Mouse (Mus musculus): ENCODE data around the gene Mxi1. TPM values are rescaled to one million over a fixed set of nuclear protein-coding genes. Genes with fewer than 3 reads are reported as not detected.

The Mxi1 gene
- polyA plus RNA-seq, 1 experiment from 2014 or later, result 58.9 TPM

DNA sequence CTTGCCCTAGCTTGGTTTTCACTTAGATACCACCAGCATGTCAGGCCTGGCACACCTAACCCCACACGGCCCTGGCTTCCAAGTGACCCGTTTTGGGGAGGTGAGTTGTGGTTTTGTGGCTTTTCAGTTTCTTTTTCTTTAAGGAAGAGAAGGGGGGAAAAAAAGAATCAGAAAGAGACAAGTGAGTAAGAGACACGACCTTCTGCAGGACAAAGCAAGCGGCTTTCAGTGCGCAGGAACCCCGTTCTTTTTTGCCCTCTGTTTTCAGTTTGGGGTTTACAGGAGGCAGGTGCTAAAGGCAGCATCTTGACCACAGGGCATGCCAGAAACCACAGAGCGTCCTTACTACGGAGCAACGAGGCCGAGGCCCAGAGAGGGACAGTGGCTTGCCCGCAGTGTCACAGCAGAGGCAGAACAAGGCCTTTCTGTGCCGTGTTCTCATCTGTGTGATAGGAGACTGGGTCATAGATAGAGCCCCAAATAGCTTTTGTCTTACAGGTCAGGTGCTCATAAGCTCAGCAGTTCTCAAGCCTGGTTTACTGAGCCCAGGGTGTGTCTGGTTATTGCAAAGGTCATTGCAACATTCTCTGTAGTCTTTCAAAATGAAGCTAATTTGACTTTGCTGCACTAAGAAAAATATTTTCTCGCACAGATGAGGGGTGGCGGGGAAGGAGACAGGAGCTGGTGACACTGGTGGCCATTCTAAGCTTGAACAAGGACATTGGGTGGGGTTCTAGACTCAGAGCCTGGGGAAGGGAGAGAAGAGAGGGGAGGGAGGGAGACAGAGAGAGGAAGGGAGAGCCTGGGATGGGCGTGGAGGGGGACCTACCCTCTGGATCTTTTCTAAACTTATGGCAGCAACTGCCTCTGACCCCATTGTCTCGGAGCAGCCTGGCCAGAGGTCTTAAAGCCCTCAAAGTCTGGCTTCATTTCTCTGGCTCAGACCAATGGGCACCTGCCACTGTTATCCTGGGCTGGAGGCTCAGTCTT is 8.1 kb downstream of the Mxi1 start:
- Histone ChIP-seq H3K4me3 (ENCODE audit: low read depth, low read length) (peak overlapping the region; percentile 3; the same call in 1 of the 2 replicates), H3K4me1 (replicated peaks; ENCODE audit: control insufficient read depth, insufficient read depth, low read length) (peaks cover 29% of the 10 kb centered on the region), H3K27me3 (replicated peaks; ENCODE audit: control insufficient read depth, insufficient read depth, low read length) (no peaks in the 10 kb centered on the region), H3K9ac (ENCODE audit: low read depth, low read length) (0 out of 2 replicates have a peak overlapping the region, but pooled peaks have one; percentile 22), H3K36me3 (ENCODE audit: control insufficient read depth, insufficient read depth) (no peaks in the 10 kb centered on the region), H3K27ac (ENCODE audit: low read depth, low read length) (peak overlapping the region; percentile 91), H3K9me3 (ENCODE audit: control insufficient read depth) (no peaks in the 10 kb centered on the region), H3K4me2 (replicated peaks; ENCODE audit: low read depth) (peak overlapping the region; percentile 44)
- ATAC-seq, result peak; percentile 34
- no peak for TF ChIP-seq CTCF (IDR thresholded peaks at IDR 0.05; ENCODE audit: low read depth)
- WGBS, result 41% methylated on average over 16 of the region's 16 CpGs

DNA sequence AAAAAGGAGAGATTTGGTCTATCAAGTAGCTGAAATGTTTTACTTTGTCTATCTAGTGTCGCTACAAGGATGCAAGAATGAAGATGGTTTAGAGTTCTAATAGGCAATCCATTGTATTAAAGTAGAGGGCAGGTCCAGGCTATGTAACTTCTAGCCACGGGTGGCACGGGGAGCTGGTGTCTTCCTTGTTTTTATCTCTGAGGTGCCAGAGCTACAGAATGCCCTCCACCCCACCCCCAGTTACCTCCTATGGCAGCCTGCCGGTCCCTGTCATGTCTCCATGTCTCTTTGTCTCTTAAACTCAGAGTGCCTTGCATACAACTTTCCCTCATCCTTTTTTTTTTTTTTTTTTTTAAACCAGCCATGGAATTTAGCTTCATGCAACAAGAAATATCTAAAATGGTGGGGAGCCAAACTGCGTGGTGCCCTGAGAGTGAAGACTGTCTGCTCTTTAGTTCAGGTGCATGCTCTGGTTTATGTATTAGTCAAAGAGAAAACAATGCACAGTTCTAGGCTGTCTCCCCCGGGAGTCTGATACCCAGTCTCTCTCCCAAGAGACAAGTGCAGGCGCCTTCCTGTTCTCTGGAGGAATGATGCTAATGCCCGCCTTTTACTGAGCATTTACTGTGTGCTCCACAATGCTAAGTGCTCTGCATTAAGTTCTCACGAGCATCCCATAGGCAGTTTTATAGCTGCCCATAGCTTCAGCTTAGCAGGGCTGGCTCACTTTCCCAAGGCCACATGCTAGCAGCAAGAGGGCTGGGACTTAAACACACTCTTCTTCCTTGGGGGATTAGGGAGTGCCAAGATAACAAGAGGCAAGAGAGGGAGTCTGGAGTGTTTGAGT is 10.2 kb downstream of the Mxi1 start:
- H3K4me3 ChIP-seq (ENCODE audit: low read depth, low read length), result no peak overlapping the region
- no peak overlapping the region for H3K9ac ChIP-seq (ENCODE audit: low read depth, low read length)
- peak overlapping the region; percentile 64; the same call in 1 of the 2 replicates for H3K27ac ChIP-seq (ENCODE audit: low read depth, low read length)
- no peaks in the 10 kb centered on the region for H3K9me3 ChIP-seq (ENCODE audit: control insufficient read depth)
- no peak for ATAC-seq
- H3K36me3 ChIP-seq (ENCODE audit: control insufficient read depth, insufficient read depth), result no peaks in the 10 kb centered on the region
- H3K4me2 ChIP-seq (replicated peaks; ENCODE audit: low read depth), result no peak overlapping the region; the same call in 1 of the 2 replicates
- no peaks in the 10 kb centered on the region for H3K27me3 ChIP-seq (replicated peaks; ENCODE audit: control insufficient read depth, insufficient read depth, low read length)
- TF ChIP-seq CTCF (IDR thresholded peaks at IDR 0.05; ENCODE audit: low read depth), result no peak
- peaks cover 23% of the 10 kb centered on the region for H3K4me1 ChIP-seq (replicated peaks; ENCODE audit: control insufficient read depth, insufficient read depth, low read length)
- WGBS, result 57% methylated on average over 9 of the region's 9 CpGs

DNA sequence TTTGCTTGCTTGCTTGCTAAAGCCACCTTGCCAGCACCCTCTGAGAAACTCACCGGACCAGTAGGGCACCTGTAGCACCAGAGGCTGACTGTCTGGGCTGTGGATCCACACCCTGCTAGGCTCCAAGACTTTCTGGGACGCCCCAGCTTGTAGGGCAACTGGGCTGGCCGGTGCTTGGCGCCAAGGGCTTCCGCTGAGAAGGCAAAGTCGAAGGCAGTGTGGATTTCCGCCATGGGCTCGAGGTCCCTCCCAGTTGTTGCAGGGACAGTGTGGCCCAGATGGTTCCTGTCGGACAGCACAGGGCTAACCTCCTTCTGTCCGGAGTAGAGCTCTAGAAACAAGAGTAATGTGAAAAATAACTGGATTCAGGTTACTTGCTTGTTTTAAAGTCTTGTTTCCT is 11.0 kb downstream of the Mxi1 start:
- no peak for TF ChIP-seq CTCF (IDR thresholded peaks at IDR 0.05; ENCODE audit: low read depth)
- Histone ChIP-seq H3K4me1 (replicated peaks; ENCODE audit: control insufficient read depth, insufficient read depth, low read length) (peaks cover 23% of the 10 kb centered on the region), H3K27me3 (replicated peaks; ENCODE audit: control insufficient read depth, insufficient read depth, low read length) (no peaks in the 10 kb centered on the region), H3K36me3 (ENCODE audit: control insufficient read depth, insufficient read depth) (no peaks in the 10 kb centered on the region; the same call in 1 of the 2 replicates), H3K4me2 (replicated peaks; ENCODE audit: low read depth) (no peak overlapping the region; the same call in 1 of the 2 replicates), H3K27ac (ENCODE audit: low read depth, low read length) (peak overlapping the region; percentile 64), H3K9ac (ENCODE audit: low read depth, low read length) (0 out of 2 replicates have a peak overlapping the region, but pooled peaks have one; percentile 11), H3K4me3 (ENCODE audit: low read depth, low read length) (no peak overlapping the region), H3K9me3 (ENCODE audit: control insufficient read depth) (no peaks in the 10 kb centered on the region)
- WGBS, result 27% methylated on average over 10 of the region's 10 CpGs
- no peak for ATAC-seq

DNA sequence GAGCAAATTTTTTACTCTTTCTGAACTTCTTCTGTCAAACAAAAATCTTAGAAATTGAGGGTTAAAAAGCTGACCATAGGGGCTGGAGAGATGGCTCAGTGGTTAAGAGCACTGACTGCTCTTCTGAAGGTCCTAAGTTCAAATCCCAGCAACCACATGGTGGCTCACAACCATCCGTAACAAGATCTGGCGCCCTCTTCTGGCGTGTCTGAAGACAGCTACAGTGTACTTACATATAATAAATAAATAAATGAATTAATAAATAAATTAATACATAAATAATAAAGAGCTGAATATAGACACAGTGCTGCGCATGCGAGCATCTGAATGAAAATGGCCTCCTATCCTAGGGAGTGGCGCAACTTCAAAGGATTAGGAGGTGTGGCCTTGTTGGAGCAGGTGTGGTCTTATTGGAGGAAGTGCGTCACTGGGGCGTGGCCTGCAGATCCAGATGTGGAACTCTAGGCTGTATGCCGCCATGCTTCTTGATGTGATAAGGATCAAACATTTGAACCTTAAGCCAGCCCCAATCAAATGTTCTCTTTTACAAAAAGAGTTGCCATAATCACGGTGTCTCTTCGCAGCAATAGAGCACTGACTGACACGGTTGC is 12.2 kb downstream of the Mxi1 start:
- Histone ChIP-seq H3K9me3 (ENCODE audit: control insufficient read depth) (no peaks in the 10 kb centered on the region), H3K27me3 (replicated peaks; ENCODE audit: control insufficient read depth, insufficient read depth, low read length) (no peaks in the 10 kb centered on the region), H3K9ac (ENCODE audit: low read depth, low read length) (no peak overlapping the region), H3K27ac (ENCODE audit: low read depth, low read length) (no peak overlapping the region), H3K4me2 (replicated peaks; ENCODE audit: low read depth) (no peak overlapping the region), H3K36me3 (ENCODE audit: control insufficient read depth, insufficient read depth) (no peaks in the 10 kb centered on the region; the same call in 1 of the 2 replicates), H3K4me1 (replicated peaks; ENCODE audit: control insufficient read depth, insufficient read depth, low read length) (peaks cover 23% of the 10 kb centered on the region), H3K4me3 (ENCODE audit: low read depth, low read length) (no peak overlapping the region)
- WGBS, result 86% methylated on average over 12 of the region's 12 CpGs
- peak; percentile 39 for TF ChIP-seq CTCF (IDR thresholded peaks at IDR 0.05; ENCODE audit: low read depth)
- no peak for ATAC-seq

DNA sequence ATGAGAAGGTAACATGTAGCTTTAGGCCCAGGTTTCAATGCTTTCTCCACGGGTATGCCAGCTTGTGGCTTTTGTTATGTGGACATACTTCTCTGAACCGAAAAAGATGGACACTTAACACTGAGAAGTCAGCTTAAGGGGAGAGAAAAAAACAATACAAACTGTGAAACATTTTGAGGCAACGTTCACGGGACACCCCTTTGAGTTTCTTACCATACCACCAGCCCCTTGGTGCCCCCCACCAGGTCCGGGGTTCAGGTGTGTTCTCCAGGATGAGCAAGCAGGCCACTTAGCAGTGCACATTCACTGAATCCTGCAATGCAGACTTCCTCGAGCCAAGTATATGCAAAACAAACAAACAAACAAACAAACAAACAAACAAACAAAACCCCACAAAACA is 14.5 kb downstream of the Mxi1 start:
- H3K4me1 ChIP-seq (replicated peaks; ENCODE audit: control insufficient read depth, insufficient read depth, low read length), result peaks cover 16% of the 10 kb centered on the region
- H3K4me3 ChIP-seq (ENCODE audit: low read depth, low read length), result no peak overlapping the region
- WGBS, result 63% methylated on average over 6 of the region's 6 CpGs
- TF ChIP-seq CTCF (IDR thresholded peaks at IDR 0.05; ENCODE audit: low read depth), result no peak
- H3K36me3 ChIP-seq (ENCODE audit: control insufficient read depth, insufficient read depth), result no peaks in the 10 kb centered on the region; the same call in 1 of the 2 replicates
- 0 out of 2 replicates have a peak overlapping the region, but pooled peaks have one; percentile 15 for H3K27ac ChIP-seq (ENCODE audit: low read depth, low read length)
- no peaks in the 10 kb centered on the region for H3K9me3 ChIP-seq (ENCODE audit: control insufficient read depth)
- no peak for ATAC-seq
- H3K27me3 ChIP-seq (replicated peaks; ENCODE audit: control insufficient read depth, insufficient read depth, low read length), result no peaks in the 10 kb centered on the region
- H3K9ac ChIP-seq (ENCODE audit: low read depth, low read length), result no peak overlapping the region
- no peak overlapping the region; the same call in 1 of the 2 replicates for H3K4me2 ChIP-seq (replicated peaks; ENCODE audit: low read depth)

All from intestine, postnatal 0 days (tissue).